In genomic region chr17:45686716-45687115, GRCm38 (mm10) we compare ENCODE assay signal across 8 mouse cellular contexts. TPM values are rescaled to one million over a fixed set of nuclear protein-coding genes. Genes with fewer than 3 reads are reported as not detected.
DNase-seq lines count a peak whose midpoint lies in the region; ATAC-seq lines count a peak whose summit lies in the region.

TSS of gene Tmem63b (minus strand) at chr17:45686905.

- H3K4me3 ChIP-seq in heart, embryonic 11.5 days (ENCODE audit: low read depth, low read length), result peak within 1 kb of the TSS; percentile 76
- peak within 1 kb of the TSS; percentile 68 for H3K4me3 ChIP-seq in midbrain, embryonic 16.5 days (ENCODE audit: low read depth, low read length)

- DNase-seq in embryo, embryonic 10.5 days (ENCODE audit: low spot score), result peak; percentile 62
- DNase-seq in embryo, embryonic 9.5 days (ENCODE audit: extremely low spot score), result no peak
- peak; percentile 76 for DNase-seq in CD4-positive helper T cell, adult 2 months (ENCODE audit: low read depth, low spot score)
- no peak for DNase-seq in left cerebral cortex, adult 8-10 months (ENCODE audit: low spot score in 2 of 2)
- DNase-seq in cerebellum, adult 9-11 months, result no peak

- peak within 1 kb of the TSS; percentile 89 for H3K4me2 ChIP-seq in heart, embryonic 11.5 days
- H3K4me2 ChIP-seq in midbrain, embryonic 16.5 days (ENCODE audit: low read length), result peak within 1 kb of the TSS; percentile 84

- no peaks in the 10 kb centered on the region for H3K27me3 ChIP-seq in heart, embryonic 11.5 days (ENCODE audit: control insufficient read depth, insufficient read depth, low read length)
- no peaks in the 10 kb centered on the region for H3K27me3 ChIP-seq in midbrain, embryonic 16.5 days (ENCODE audit: control insufficient read depth, insufficient read depth, low read depth, low read length)

- H3K9me3 ChIP-seq in heart, embryonic 11.5 days (replicated peaks; ENCODE audit: control insufficient read depth, low read length), result no peaks in the 10 kb centered on the region
- H3K9me3 ChIP-seq in midbrain, embryonic 16.5 days (replicated peaks; ENCODE audit: control insufficient read depth, low read length, poor library complexity, severe bottlenecking), result no peaks in the 10 kb centered on the region

- H3K9ac ChIP-seq in heart, embryonic 11.5 days (ENCODE audit: low read depth, low read length), result peak within 1 kb of the TSS; percentile 90
- H3K9ac ChIP-seq in midbrain, embryonic 16.5 days (ENCODE audit: low read depth, low read length), result peak within 1 kb of the TSS; percentile 98

- no peaks in the 10 kb centered on the region for H3K36me3 ChIP-seq in heart, embryonic 11.5 days (ENCODE audit: control insufficient read depth, insufficient read depth, low read length)
- no peaks in the 10 kb centered on the region for H3K36me3 ChIP-seq in midbrain, embryonic 16.5 days (ENCODE audit: control insufficient read depth, insufficient read depth, low read length)

- ATAC-seq in common myeloid progenitor, adult 5-6 weeks (replicated peaks; ENCODE audit: low read depth, poor library complexity, severe bottlenecking), result peak; percentile 36
- 0 out of 2 replicates have a peak, but pooled peaks have one; percentile 32 for ATAC-seq in heart, embryonic 11.5 days (replicated peaks; ENCODE audit: insufficient number of reproducible peaks, low FRiP score, low TSS enrichment)
- ATAC-seq in midbrain, embryonic 16.5 days, result peak; percentile 16

- peaks cover 20% of the 10 kb centered on the region for H3K4me1 ChIP-seq in heart, embryonic 11.5 days (ENCODE audit: control insufficient read depth, insufficient read depth, low read length)
- peaks cover 29% of the 10 kb centered on the region for H3K4me1 ChIP-seq in midbrain, embryonic 16.5 days (ENCODE audit: control insufficient read depth, insufficient read depth, low read length)

- H3K27ac ChIP-seq in heart, embryonic 11.5 days (ENCODE audit: low read depth, low read length), result peak within 1 kb of the TSS; percentile 65
- peak within 1 kb of the TSS; percentile 94 for H3K27ac ChIP-seq in midbrain, embryonic 16.5 days (ENCODE audit: low read length)

- 7% methylated on average over 12 of the region's 12 CpGs for WGBS in heart, embryonic 11.5 days (ENCODE audit: insufficient replicate concordance)
- WGBS in midbrain, embryonic 16.5 days, result 5% methylated on average over 12 of the region's 12 CpGs

RNA-seq across cellular contexts. Expression of gene Tmem63b, which starts in this region (rescaled TPM):
- total RNA-seq in common myeloid progenitor, adult 5-6 weeks (2017), result 5.2 and 7.0 TPM in 2 replicates
- polyA plus RNA-seq in heart, embryonic 11.5 days (2014; fragmentation: Nextera tagmentation; extraction: Ambion mirVana), result 27.6 and 29.8 TPM in 2 replicates
- 100 to 1,000 TPM; 157 to 171 (median 165) TPM for total RNA-seq in left cerebral cortex, adult 8-10 months (2022)
- polyA plus RNA-seq in midbrain, embryonic 16.5 days (2015; fragmentation: Nextera tagmentation; extraction: Ambion mirVana), result 150 and 155 TPM in 2 replicates

Comparison
In these comparisons a context has a peak if more than half of its experiments do, and no peak if none do; other contexts are left out.
1. RNA of gene Tmem63b (total RNA-seq): 157 to 171 TPM in left cerebral cortex, adult 8-10 months; 5.2 to 7.0 TPM in common myeloid progenitor, adult 5-6 weeks; every median in the first group is over 10 times any median in the second.
2. DNase-seq: peak in embryo, embryonic 10.5 days (single experiment) and CD4-positive helper T cell, adult 2 months (single experiment); none in embryo, embryonic 9.5 days (single experiment), left cerebral cortex, adult 8-10 months (0 of 2) and cerebellum, adult 9-11 months (single experiment).
3. Peak in every context shown above with its lines, with median percentiles within 50 percentile points of each other: ATAC-seq.